Mouse (Mus musculus): ENCODE measurements around the gene Adrb1. TPM values are rescaled to one million over a fixed set of nuclear protein-coding genes. Genes with fewer than 3 reads are reported as not detected.
"Not testable (repeated sequence)": the region's sequence is repeated elsewhere in the genome, so short reads cannot be mapped to it uniquely, and the experiment has no call there.

Gene Adrb1
- total RNA-seq, 2 experiments from 2014 or later = 20.5 to 23.9 TPM

DNA sequence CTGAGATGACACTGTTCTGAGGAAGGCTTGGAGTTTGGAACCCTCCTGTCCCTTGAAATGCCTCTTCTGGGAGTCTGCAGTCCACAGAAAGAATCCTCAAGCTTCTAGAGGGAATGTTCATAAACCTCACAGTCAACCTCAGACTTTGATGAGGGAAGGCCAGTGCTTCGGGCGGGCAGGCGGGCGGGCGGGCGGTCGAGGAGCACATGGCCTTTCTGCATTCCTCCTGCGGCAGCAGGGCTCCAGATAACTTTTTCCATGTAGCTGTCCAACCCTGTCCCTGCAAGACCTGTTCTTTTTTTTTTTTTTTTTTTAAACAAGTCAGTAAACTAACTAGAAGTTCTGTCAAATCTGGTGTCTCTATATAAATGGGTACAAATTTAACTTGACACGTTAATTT, 24.6 kb downstream of the Adrb1 start:
- no peak for DNase-seq (ENCODE audit: low spot score in 2 of 2)

DNA sequence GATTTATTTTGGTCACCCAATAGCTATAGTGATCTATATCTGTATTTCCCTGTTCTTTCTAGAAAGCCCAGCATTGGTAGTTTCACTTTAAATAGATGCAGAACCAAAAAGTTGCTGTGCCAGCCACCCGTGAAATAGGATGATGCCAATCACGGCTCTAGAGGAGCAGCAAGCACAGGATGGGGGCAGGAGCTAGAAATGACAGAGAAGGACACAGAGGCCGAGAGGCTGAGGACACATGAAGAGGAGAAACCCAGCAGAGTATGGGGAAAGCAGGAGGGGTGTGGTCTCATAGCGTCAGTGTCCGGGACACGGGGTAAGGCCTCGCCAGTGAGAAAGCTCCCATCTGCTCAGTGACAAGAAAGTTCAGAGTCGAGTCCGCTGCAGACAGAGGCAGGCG, 25.9 kb downstream of the Adrb1 start:
- DNase-seq (ENCODE audit: low spot score in 2 of 2) = no peak

DNA sequence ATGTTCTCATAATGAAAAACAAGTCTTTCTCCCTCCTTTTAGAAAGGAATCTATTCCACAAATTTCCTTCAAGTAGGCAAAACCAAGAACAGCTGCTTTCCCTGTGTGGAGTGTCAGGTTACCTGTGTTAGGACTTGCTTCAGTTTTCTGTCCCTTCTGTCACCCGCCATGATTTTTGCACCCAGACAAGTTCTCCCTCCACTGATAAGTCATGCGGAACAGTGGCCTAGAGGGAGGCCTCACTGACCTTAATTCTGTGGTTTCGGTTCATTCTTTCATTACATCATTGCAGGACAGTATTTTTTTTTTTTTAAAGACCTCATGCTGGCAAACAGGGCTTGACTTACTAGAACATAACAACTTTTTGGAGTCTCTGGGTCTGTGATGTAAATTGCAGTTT, 27.3 kb downstream of the Adrb1 start:
- DNase-seq (ENCODE audit: low spot score in 2 of 2) = no peak

DNA sequence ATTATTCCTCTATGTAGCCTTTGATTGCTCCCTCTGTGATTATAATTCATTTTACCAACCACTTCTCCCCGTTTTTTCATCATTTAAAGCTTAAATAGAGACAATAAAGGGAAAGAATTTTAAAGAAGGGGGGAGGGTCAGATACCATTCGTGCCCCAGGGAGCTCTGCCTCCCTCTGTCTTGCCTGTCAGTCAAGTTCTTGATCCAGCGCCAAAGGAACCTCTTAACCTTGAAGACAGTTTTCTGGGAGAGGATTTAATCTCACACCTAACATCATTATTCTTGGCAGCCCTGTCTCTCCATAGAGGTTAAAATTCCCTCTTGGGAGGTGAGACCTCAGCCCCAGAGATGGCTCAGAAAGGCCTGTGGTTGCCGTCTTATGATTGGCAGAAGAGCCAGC, 28.7 kb downstream of the Adrb1 start:
- no peak for DNase-seq (ENCODE audit: low spot score in 2 of 2)

DNA sequence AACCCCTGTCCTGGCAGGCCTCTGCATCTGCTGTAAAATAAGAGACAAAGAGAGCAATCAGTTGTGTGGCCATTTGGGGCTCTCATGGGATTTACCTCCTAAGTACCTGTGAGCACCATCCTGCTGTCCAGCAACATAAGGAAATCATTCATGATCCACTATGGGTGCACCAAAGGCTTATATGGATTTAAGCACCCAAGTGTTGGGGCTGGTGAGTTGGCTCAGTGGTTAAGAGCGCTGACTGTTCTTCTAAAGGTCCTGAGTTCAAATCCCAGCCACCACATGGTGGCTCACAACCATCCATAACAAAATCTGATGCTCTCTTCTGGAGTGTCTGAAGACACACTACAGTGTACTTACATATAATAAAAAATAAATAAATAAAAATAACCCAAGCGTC, 32.5 kb downstream of the Adrb1 start:
- not testable (repeated sequence) for DNase-seq (ENCODE audit: low spot score in 2 of 2)

DNA sequence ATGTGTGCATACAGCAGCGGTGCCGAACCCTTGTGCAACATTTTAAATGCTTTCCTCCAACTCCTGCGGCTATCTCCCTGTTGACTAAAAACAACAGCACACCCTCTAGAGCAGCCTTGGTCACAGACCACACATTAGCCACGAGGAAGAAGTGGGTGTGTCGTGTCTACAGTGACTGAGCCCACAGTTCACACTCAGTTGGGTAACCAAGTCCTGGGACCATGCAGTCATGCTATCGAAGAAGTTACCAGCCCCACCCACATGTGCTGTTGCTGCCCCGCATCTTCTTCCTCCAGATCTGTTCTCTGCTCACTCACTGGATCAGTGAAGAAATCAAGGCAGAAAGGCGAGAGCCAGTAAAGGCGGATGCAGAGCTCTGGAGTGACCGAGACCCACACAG, 34.4 kb downstream of the Adrb1 start:
- no peak for DNase-seq (ENCODE audit: low spot score in 2 of 2)

DNA sequence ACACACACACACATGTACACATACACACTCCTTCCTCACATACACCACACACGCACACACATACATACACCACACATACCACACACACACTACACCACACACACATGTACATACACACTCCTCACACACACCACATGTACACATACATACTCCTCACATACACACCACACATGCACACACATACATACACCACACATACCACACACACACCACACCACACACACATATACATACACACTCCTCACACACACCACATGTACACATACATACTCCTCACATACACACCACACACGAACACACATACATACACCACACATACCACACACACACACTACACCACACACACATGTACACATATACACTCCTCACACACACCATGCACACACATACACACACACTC, 36.3 kb downstream of the Adrb1 start:
- DNase-seq (ENCODE audit: low spot score in 2 of 2) = no peak

DNA sequence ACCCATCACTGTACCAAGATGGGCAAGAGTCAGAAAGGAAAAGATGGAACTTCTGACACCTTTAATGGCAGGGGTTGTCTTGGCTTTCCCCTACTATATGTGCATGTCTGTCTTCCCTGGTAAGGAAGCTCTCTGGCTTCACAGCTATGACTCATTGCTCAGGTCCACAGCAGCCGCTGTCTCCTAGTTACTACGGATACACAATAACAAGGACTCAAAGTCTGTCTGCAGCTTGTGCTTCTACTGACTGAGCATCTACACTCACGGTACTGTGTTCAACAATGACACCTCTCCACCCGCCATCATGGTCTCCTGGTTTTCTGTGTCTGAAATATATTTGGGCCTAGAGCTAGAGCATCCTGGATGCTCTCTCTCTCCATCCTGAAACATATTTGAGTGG, 37.7 kb downstream of the Adrb1 start:
- DNase-seq (ENCODE audit: low spot score in 2 of 2) = peak in 1 of 2 experiments; percentile 24

DNA sequence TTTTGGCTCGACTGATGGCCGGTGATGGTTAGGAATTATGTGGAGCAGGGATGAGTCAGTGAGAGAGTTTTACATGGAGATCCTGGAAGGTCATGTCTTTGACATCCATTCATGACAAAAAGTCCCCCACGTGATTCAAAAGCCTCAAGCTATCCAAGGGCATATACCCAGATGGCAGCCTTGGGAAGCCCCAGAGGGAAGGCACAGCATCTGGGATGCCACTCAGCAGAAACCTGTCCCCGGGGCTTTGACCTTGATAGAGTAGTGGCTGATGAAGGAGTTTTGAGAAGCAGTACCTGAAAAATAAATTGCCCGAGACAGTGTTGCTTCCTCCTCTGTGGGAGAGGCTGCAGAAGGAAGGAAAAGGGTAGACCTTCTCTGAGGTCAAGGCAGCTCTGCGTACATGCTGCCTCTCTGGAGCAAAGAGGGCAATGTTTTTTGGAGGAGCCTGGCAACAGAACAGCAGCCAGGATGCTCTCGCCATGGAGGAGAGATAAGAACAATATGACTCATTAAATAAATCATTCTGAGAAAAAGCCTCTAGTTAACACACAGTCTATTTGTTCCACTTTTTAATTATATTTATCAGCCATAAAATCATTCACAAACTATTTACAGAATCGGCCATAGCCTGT, 38.4 kb downstream of the Adrb1 start:
- no peak for DNase-seq (ENCODE audit: low spot score in 2 of 2)

DNA sequence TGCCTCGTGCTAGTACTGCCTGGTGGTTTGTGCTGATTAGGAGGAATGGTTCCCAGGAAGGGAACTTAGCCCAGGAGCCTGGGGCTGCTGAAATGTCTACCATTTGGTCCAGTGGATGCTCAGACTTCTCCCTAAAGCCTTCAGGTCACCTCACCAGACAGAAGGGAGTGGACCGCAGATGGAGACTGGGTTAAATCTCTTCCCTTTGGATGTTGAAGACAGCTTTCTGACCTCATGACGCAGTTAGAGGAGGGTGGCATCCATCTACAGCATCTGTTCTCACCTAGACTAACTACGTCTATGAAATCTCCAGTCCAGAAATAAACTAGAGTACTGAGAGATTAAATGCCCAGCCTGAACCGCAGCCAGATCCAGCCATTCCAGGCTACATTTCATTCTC, 39.1 kb downstream of the Adrb1 start:
- no peak for DNase-seq (ENCODE audit: low spot score in 2 of 2)

DNA sequence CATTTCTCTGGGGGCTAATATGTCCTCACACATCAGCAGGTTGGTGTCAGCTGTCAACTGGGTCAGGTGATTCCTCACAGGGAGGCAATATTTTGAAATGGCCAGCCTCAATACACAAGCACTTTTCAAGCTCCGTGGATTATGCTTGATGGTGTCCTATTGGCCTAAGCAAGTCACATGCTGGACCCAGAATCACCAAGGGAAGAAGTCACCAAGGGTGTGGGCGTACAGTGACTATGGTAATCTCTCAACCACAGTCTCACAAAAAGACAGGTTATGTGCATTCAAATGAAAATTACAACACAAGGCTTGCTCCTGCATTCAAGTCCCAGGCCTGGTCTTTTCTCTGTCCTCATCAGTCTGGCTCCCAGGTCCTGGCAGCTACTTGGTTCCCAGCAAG, 39.7 kb downstream of the Adrb1 start:
- no peak for DNase-seq (ENCODE audit: low spot score in 2 of 2)

DNA sequence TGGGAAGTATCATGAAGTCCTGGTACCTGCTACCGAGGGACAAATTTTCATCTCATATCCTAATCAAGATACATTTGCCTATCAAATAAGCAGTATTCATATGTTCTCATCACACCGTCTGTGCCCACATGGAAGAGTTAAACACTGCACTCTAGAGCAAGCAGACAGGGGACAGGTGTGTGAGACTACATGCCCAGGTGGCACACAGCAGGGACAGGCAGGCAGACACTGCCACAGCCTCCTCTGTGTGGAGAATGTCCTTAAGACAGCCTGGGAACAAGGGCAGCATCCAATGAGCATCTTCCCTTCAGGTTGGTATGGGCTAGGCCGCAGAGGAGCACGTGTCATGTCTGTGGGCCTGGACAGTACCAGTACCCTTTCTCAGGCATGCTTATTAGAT, 40.7 kb downstream of the Adrb1 start:
- DNase-seq (ENCODE audit: low spot score in 2 of 2) = no peak

DNA sequence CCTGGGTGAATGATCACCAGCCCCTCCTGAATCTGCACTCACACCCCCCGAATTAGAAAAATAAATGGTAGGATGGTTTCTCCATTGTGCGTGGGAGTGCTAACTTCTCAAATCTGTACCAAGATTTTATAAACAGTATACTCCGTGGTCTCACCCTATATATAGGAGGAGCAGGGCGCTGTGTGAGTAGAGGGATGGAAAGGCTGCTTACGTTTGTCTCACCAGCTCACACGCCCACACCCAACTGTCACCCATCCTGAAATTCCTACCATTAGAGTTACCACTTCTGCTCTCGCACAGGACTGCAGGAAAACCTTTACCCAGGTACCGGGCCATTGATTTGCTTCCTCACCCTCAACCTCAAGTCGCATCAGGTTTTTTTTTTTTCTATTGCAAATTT, 47.0 kb downstream of the Adrb1 start:
- DNase-seq (ENCODE audit: low spot score in 2 of 2) = no peak

DNA sequence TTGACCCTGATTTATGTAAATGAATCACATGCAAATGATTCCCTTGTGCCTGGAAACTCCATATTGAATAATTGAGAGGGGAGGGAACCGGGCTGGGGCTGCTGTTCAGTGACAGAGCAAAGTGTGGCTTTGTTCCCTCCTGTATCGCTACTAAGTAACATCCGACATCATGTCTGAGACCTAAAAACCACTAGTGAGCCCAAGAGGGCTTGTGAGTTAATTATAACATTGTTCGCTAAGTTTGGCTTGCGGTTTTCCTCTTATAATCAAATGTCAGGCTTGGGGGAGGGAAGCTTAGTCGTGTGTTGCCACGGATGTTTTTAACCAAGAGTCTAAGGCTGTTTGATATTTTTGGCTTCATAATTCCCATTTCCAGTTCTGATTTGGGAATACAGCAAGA, 50.2 kb downstream of the Adrb1 start:
- DNase-seq (ENCODE audit: low spot score in 2 of 2) = no peak

DNA sequence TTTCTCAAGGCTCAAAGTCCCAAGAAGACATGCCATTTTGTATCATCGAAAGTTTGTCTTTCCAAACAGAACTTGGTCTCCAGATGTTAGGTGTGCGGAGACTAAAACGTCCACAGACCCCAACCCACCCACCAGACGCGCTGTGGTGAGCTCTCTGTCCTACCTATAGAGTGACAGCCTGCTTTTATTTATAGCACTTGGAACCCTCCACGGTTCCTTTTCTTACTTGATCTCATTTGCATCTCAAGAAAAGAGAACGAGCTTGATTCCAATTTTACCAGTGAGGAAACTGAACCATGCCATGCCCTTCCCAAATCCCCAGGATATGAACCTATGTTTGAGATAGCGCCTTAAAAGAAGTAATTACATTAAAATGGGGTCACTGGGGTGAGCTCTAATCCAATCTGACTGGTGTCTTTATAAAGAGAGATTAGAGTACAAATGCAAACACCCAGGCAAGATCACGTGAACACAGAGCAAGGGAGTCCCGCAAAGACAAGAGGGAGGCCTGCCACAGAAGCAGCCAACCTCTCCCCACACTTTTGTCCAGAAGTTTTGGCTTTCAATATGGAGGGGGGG, 51.5 kb downstream of the Adrb1 start:
- DNase-seq (ENCODE audit: low spot score in 2 of 2) = no peak

DNA sequence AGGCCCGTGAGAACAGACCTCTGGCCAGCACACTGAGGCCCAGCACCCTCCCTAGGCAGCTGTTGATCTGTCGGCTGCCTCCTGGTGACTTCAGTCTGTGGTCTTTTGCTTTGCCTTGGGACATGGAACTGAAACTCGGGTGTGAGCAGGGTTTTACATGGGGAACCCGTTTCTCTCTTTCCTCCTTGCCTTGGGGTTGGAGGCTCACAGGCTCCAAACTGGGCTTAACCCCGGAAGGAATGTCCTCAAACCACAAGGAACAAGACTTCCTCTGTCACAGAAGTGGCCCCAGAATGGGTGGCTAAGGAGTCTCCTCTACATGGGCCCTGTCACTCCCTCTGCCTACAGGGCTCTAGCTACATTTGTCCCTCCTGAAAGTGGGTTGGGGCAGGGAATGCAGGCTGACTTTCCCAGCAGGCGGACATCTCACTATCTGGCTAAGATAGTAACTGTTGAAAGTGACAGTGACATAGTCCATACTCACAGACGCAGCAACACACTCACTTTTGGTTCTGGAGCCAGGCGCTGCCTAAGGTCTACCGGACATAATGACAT, 52.5 kb downstream of the Adrb1 start:
- no peak for DNase-seq (ENCODE audit: low spot score in 2 of 2)

DNA sequence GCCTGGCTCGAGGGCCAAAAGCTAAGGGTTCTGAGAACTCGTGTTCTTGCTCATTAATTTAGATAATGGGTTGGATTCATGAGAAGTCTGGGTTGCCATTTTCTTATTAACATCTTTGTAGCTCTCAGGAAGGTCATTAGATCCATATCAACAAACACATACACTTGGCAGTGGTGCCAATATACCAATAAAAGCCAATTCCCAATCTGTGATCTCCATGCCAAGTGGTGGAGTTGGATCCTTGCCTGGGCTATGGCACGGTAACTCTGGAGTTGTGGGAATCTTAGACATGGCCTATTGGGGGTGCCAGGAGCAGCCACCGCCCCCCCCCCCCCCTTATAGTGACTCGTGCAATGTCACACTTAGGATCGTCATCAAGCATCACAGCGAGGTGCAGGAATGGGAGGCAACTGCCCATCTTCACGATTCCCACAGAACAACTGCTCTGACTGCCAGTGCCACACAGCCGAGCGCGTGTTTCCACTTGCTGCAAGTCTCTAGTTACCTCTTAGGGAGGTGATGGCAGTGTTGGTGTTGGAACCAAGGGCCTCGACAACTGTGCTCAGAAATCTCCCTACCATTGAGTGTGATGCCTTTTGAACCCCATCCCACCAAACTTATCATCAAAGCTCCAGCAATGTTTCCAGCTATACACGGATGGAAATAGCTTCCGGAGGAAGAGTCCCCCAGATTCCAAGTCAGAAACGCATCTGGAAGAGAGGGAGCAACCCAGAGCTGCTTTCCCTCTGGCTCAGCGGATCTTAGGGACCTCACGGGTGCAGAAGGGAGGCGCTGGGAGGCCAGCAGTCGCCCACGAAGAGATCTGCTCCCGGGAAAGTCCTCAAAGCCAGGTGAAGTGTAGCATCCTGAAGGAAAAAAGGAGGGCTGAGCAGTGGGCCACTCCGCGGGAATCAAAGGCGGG, 53.2 kb downstream of the Adrb1 start:
- DNase-seq (ENCODE audit: low spot score in 2 of 2) = no peak

DNA sequence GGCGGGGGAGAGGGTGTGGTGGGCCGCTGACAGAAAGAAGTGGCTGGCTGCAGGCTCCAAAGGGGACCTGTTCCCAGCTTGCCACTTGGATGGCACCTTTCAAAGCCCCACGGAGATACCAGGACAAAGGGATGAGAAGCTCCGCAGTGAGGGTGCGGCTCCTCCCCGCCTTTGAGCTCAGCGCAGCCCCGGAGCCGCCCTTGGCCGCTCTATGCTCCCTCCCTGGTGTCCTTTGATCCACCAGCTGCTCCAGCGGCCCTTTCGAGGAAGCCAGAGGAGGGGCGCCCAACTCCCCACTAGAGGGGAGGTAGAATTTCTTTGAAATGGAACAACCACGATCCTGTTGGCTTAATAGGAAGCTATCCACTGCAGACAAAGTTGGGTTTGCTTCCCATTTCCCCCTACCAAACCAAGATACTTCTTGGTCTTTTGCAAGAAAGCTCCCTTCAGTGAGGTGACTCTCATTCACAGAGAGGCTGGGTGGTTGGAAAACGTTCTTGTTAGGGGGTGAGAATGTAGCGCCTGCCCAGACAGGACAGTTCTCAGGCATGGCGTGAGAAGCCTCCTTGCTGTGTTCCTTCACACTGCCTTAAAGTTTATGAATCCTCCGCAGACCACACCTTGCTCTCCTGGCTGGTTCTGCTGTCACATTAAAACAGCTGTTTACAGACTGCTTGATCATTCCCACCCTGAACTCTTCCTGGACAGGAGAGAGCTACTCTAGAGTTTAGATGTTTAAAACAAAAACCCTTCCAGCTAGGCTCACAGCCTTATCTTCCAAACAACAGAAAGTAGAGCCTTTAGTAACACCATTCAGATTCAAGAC, 54.1 kb downstream of the Adrb1 start:
- no peak for DNase-seq (ENCODE audit: low spot score in 2 of 2)

DNA sequence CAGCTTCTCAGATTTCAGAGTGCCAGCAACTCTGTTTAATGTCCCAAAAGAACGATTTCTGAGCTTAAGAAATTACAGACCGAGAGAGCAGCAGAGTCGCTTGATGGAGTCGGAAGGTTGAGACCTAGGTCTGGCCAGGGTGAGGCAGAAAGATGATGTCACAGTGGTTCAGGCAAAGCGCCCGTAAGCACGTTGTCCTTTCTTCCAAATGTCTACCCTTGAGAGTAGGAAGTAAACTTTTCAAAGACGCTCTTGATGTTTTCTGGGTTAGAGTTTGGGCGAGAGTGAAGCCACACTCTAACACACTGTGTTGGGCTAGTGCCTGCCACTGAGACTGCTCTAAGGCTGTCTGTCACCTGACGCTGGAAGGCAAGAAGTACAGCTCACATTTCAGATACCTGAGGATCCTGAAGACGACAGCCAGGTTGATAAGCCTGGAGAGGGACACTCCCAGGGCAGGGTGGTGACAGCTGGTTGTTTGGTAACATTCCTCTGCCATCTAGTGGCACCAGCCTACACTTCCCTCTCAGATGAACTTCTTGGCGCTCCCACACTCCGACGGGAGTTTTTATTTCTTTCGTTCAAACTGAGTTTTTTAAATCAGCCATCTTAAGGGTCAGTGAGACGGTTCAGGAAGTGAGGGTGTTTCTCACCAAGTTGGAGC, 54.9 kb downstream of the Adrb1 start:
- peak; percentile 37 to 52 for DNase-seq (ENCODE audit: low spot score in 2 of 2)

DNA sequence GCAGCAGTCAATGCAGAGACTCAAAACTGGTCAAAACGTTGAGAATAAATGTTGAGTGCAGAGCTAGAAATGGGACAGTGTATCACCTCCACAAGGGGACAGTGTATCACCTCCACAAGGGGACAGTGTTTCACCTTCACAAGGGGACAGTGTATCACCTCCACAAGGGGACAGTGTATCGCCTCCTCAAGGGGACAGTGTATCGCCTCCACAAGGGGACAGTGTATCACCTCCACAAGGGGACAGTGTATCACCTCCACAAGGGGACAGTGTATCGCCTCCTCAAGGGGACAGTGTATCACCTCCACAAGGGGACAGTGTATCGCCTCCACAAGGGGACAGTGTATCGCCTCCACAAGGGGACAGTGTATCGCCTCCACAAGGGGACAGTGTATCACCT, 56.5 kb downstream of the Adrb1 start:
- not testable (repeated sequence) for DNase-seq (ENCODE audit: low spot score in 2 of 2)
